Mouse (Mus musculus) layer of hippocampus, adult 9-11 months (tissue): Measurements from ENCODE around the gene Trim71.

Experiments
- DNase-seq: peaks from one replicate; pipeline ENCODE4 v3.0.0; 2022

The Trim71 gene

GRCm38 (mm10) chr9:114477019-114477418, 87.2 kb downstream of the Trim71 start:
- no peak for DNase-seq

DNA sequence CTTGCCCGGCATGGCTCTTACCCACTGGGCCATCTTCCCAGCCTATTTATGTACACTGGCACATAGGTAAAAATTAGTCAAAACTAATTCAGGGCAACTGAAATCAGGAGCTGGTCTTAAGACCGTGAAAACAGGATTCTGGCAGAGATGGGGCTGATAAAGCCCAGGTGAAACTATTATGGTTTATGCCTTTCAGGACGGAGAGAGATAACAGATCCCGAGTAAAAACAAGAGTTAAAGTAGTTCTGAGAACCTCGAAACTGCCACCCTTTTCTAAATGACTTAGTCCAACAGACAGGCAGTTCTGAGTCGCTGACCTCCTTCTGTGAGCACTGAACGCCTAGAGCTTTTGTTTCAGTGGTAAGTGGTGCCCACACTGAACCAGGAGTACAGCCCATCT, 92.3 kb downstream of the Trim71 start:
- DNase-seq: no peak

GRCm38 (mm10) chr9:114468701-114469100, 95.5 kb downstream of the Trim71 start:
- DNase-seq: no peak

DNA sequence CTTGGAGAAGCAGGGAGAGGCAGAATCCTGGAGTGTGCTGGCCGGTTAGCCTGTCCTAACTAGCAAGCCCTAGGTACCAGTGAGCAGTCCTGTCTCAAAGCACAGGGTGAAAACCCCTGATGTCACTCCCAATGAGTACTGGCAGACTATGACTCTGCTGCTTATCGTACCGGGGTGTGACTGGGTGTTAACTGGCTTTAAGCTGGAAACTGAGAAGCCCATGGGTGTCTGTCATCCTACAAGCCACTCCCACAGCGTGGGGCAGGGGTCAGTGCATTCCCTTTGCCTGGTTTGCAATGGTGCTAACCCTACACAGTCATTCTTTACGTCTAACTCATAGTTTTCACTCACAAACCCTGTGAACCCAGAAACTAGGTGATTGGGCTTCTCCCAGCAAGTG, 96.0 kb downstream of the Trim71 start:
- no peak for DNase-seq

DNA sequence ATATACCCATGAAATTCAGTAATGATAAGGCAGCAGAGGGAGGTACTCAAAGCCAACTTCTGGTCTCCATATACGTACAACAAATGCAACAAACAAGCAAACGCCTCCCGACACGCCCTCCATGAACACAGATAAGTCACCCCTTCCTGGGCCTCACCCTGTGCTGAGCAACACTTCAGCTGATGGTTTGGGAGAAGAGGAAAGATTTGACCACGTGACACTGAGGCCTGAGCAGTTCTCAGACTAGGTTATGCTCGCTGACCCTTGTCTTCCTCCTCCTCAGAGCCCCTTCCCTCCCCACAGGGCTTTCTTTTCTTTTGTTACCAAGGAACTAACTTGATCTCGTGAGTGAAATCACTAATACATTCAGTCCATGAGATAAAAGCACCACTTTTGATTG, 97.3 kb downstream of the Trim71 start:
- no peak for DNase-seq

DNA sequence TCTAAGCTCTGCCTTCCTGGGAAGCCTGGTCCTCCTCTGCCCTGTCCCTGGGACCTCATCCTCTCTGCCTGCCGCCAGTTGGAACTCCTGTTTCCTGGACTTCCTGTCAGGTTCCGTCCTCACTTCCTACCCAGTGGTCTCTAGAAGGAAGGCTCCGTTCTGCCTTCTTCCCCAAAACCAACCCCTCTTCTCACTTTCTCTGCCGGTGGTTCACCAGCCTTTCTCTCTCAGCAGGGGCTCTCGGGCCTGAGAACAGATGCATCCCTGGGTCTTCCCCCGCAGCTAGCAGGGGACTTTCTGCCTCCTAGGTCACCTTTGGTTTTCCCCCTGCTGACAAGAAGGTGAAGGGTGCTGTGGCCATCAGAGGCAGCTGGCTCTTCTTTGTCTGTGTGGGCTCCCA, 98.7 kb downstream of the Trim71 start:
- DNase-seq: no peak

GRCm38 (mm10) chr9:114462569-114462968, 101.6 kb downstream of the Trim71 start:
- DNase-seq: no peak

DNA sequence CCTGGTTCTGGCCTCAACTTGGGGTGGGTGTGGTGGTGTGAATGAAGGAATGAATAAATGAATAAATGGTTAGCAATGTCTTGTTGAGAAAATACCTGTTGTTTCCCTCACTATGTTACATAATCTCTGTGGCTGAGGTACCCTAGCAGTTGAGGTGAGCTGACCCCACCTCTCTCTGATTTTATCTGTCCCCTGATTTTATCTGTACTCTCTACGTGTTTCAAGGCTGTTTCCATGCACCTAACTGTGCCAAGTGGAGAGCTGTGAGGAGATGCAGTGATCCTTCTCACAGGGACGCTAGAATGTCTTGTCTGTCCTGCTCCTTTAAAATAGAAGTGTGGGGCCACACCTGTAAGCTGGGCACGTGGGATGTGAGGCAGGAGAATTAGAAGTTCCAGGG, 105.7 kb downstream of the Trim71 start:
- DNase-seq: no peak
